Mouse (Mus musculus): Measurements from ENCODE around the gene Acsl3.

Acsl3 gene

DNA sequence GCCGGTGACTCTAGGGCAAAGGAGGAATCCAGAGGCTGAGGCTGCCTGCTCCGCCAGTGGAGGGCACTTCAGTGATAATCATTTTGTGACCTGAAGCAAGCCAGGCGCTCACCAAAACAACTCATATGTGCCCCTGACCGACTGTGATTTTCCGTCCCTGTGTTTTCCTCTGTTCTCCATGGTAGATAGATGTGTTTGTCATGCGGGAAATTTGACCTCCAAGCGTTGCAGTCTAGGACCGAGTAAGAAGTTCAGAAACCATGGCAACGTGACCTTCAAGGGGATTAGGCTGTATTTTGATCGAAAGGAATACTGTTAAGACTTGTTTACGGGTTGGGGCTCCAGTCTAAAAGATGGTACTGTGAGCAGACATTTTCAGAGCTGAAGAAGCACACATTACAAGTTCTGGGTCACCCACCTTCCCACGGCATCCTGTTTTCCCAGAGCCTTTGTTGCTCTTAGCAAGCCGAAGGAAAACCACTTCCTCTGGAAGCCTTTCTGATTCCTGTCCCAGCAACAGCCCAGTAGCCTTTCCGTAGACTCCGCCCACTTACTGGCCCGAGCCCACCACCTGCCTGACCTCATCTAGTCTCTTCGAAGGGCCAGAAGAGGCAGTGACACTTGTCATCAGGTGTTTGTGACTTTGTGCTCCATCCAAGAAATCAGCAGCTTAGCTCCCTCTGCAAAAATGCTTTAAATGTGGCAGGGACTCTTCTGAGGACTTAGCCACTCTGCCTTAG lies 76.8 kb downstream of the Acsl3 start:
- in situ Hi-C loops (cut with MboI; ENCODE audit: low sequenced_read_pairs), result loop anchor here (25.0 kb wide), 1 partner anchor 953 kb away; no protein-coding TSS in a partner anchor

GRCm38 (mm10) chr1:78737646-78738045 lies 80.0 kb downstream of the Acsl3 start:
- in situ Hi-C loops (cut with MboI; ENCODE audit: low sequenced_read_pairs), result loop anchor here (25.0 kb wide), 1 partner anchor 950 kb away; no protein-coding TSS in a partner anchor

DNA sequence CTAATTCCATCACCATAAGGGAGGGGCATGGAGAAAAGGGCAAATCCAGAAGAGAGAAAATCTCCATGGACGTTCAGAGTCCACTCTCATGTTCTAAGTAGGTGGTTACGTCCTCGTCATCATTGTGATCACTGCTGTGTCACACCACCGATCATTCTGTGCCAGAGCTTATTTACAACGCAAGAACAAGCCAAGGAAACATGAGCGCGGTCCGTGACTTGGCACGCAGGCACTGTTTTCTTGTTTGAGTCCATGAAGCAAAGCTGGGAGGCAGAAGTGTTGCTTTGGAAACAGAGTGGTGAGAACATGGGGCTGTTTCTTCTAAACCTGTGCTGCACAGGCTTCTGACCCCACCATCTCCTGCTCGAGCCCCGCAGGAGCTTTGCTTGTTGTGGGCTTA lies 83.1 kb downstream of the Acsl3 start:
- in situ Hi-C loops (cut with MboI; ENCODE audit: low sequenced_read_pairs), result loop anchor here (25.0 kb wide), 1 partner anchor 947 kb away; no protein-coding TSS in a partner anchor

GRCm38 (mm10) chr1:78742198-78742597 lies 84.6 kb downstream of the Acsl3 start:
- in situ Hi-C loops (cut with MboI; ENCODE audit: low sequenced_read_pairs), result loop anchor here (25.0 kb wide), 1 partner anchor 945 kb away; no protein-coding TSS in a partner anchor

GRCm38 (mm10) chr1:78743318-78743717 lies 85.7 kb downstream of the Acsl3 start:
- in situ Hi-C loops (cut with MboI; ENCODE audit: low sequenced_read_pairs), result loop anchor here (25.0 kb wide), 1 partner anchor 944 kb away; no protein-coding TSS in a partner anchor

DNA sequence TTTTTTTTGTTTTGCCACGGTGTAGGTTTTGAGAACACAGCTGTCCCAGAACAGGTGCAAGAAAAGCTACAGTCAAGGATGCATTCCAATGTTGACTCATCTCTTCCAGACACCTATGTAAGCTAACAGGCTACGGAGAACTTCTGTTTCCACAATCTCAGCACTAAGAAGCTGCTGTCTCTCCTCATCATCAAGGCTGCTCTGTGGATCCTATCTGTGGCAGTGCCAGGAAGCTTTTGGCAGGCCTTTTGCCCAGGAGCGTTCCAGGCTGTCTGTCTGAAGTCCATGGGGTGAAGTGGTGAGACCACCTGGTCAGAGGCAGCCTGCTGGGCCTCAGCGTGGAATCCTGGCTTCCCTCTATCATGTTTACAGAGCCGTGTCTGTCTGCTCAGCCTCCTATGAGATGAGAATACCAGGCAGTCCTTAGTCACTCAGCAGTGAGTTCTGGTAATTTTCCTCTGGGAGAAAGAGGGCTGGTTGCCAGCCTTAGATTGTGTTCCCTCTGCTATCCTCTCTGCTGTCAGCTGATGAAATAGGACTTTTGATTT lies 87.7 kb downstream of the Acsl3 start:
- in situ Hi-C loops (cut with MboI; ENCODE audit: low sequenced_read_pairs), result loop anchor here (25.0 kb wide), 1 partner anchor 942 kb away; no protein-coding TSS in a partner anchor

Measured in CH12F3 (cell line).